Mouse (Mus musculus) CH12.LX (cell line): ENCODE data around the gene Itgb1bp1. TPM values are rescaled to one million over a fixed set of nuclear protein-coding genes. Genes with fewer than 3 reads are reported as not detected.

Source experiments
- DNase-seq: peaks from one replicate; pipeline ENCODE4 v3.0.0-alpha.2; 2013; ENCODE audit errors: extremely low read depth
- H3K27ac ChIP-seq: 2 replicates; pipeline ENCODE4 v1.5.1; 2012; ENCODE audit warnings: low read depth, mild to moderate bottlenecking, control low read depth, moderate library complexity; ENCODE audit not compliant: insufficient read depth
- H3K27me3 ChIP-seq: replicated peaks from 2 replicates; pipeline ENCODE3; 2012; ENCODE audit warnings: inconsistent platforms
- H3K36me3 ChIP-seq, 2 experiments: replicated peaks in 1 of 2; 2 replicates each; pipeline versions ENCODE3 to v1.6.1; 2012; ENCODE audit warnings: inconsistent platforms in 1 of 2, low read length in 1 of 2, mild to moderate bottlenecking in 1 of 2, mixed read lengths in 1 of 2, moderate library complexity in 1 of 2; ENCODE audit not compliant: control insufficient read depth in 1 of 2, insufficient read depth in 1 of 2
- H3K4me1 ChIP-seq, 2 experiments: 2 replicates each; pipeline ENCODE4 v1.6.1; 2012; ENCODE audit warnings: inconsistent platforms in 1 of 2, moderate library complexity in 1 of 2; ENCODE audit not compliant: insufficient read depth in 2 of 2, control insufficient read depth in 1 of 2
- H3K4me2 ChIP-seq: 2 replicates; pipeline ENCODE4 v1.6.1; 2012; ENCODE audit warnings: low read depth, mild to moderate bottlenecking, control low read depth; ENCODE audit not compliant: poor library complexity, insufficient read depth, severe bottlenecking
- H3K4me3 ChIP-seq, 3 experiments: fragments of 150-350 bp in 1 of 3; sonication (generic) in 1 of 3; replicated peaks in 1 of 3; 2 replicates each; pipeline versions ENCODE3 to v1.5.1; 2011 to 2012; ENCODE audit warnings: low read depth in 2 of 3, low read length in 2 of 3, mild to moderate bottlenecking in 2 of 3, moderate library complexity in 2 of 3, control low read depth in 1 of 3, improper control_type of control experiment in 1 of 3, inconsistent platforms in 1 of 3, mixed read lengths in 1 of 3; ENCODE audit not compliant: poor library complexity in 1 of 3
- H3K79me2 ChIP-seq: replicated peaks from 2 replicates; pipeline ENCODE4 v1.6.1; 2012; ENCODE audit warnings: mild to moderate bottlenecking, moderate library complexity; ENCODE audit not compliant: control insufficient read depth, poor library complexity, insufficient read depth, severe bottlenecking; ENCODE audit errors: extremely low read depth
- H3K9ac ChIP-seq: 2 replicates; pipeline ENCODE4 v1.6.1; 2012; ENCODE audit warnings: low read depth, mild to moderate bottlenecking, control low read depth, moderate library complexity; ENCODE audit not compliant: insufficient read depth
- H3K9me3 ChIP-seq: replicated peaks from 2 replicates; pipeline ENCODE3; 2012; ENCODE audit warnings: low read length, inconsistent platforms, mixed read lengths
- BHLHE40 ChIP-seq: IDR thresholded peaks from 2 replicates; pipeline ENCODE4 v1.6.1; 2011; ENCODE audit warnings: mild to moderate bottlenecking, low read depth, low read length, improper control_type of control experiment
- CHD2 ChIP-seq: IDR thresholded peaks from 2 replicates; pipeline ENCODE4 v1.6.1; 2011; ENCODE audit warnings: low read length, improper control_type of control experiment
- E2F4 ChIP-seq: IDR thresholded peaks from 2 replicates; pipeline ENCODE4 v1.6.1; 2011; ENCODE audit warnings: low read depth, low read length, improper control_type of control experiment; ENCODE audit not compliant: insufficient replicate concordance
- ELF1 ChIP-seq: IDR thresholded peaks from 2 replicates; pipeline ENCODE4 v1.6.1; 2014; ENCODE audit warnings: low read depth, mild to moderate bottlenecking, inconsistent platforms, low read length, improper control_type of control experiment
- HCFC1 ChIP-seq: IDR thresholded peaks from 2 replicates; pipeline ENCODE4 v1.6.1; 2012; ENCODE audit warnings: low read depth, mild to moderate bottlenecking, inconsistent platforms, low read length, improper control_type of control experiment
- MAFK ChIP-seq: IDR thresholded peaks from 2 replicates; pipeline ENCODE4 v1.6.1; 2011; ENCODE audit warnings: low read length, improper control_type of control experiment; ENCODE audit not compliant: insufficient replicate concordance
- MAX ChIP-seq: IDR thresholded peaks from 2 replicates; pipeline ENCODE4 v1.6.1; 2011; ENCODE audit warnings: low read length, improper control_type of control experiment
- MEF2A ChIP-seq: IDR thresholded peaks from 2 replicates; pipeline ENCODE4 v1.6.1; 2014; ENCODE audit warnings: low read depth, mild to moderate bottlenecking, inconsistent platforms, low read length, improper control_type of control experiment, borderline replicate concordance
- MYC ChIP-seq: IDR thresholded peaks from 2 replicates; pipeline ENCODE4 v1.6.1; 2011; ENCODE audit warnings: low read depth, mild to moderate bottlenecking, improper control_type of control experiment, low read length
- NELFE ChIP-seq: IDR thresholded peaks from 2 replicates; pipeline ENCODE4 v1.6.1; 2011; ENCODE audit warnings: low read depth, low read length, improper control_type of control experiment
- NRF1 ChIP-seq: IDR thresholded peaks from 2 replicates; pipeline ENCODE4 v1.6.1; 2014; ENCODE audit warnings: low read depth, mild to moderate bottlenecking, inconsistent platforms, low read length, improper control_type of control experiment, moderate library complexity
- PAX5 ChIP-seq: IDR thresholded peaks from 2 replicates; pipeline ENCODE4 v1.6.1; 2012; ENCODE audit warnings: low read length, inconsistent platforms, mixed read lengths
- POLR2A ChIP-seq: IDR thresholded peaks from 2 replicates; pipeline ENCODE4 v1.6.1; 2011; ENCODE audit warnings: low read depth, mild to moderate bottlenecking, improper control_type of control experiment, low read length
- RAD21 ChIP-seq: IDR thresholded peaks from 2 replicates; pipeline ENCODE4 v1.6.1; 2011; ENCODE audit warnings: low read depth, mild to moderate bottlenecking, low read length, improper control_type of control experiment, moderate library complexity
- SMC3 ChIP-seq: IDR thresholded peaks from 2 replicates; pipeline ENCODE4 v1.6.1; 2011; ENCODE audit warnings: low read depth, low read length, improper control_type of control experiment
- TBP ChIP-seq: conservative IDR thresholded peaks from 2 replicates; pipeline ENCODE4 v1.6.1; 2011; ENCODE audit warnings: low read depth, low read length, improper control_type of control experiment
- UBTF ChIP-seq: IDR thresholded peaks from 2 replicates; pipeline ENCODE4 v1.6.1; 2012; ENCODE audit warnings: low read depth, mild to moderate bottlenecking, inconsistent platforms, low read length, improper control_type of control experiment, moderate library complexity
- ZMIZ1 ChIP-seq: IDR thresholded peaks from 2 replicates; pipeline ENCODE4 v1.6.1; 2012; ENCODE audit warnings: low read depth, mild to moderate bottlenecking, inconsistent platforms, low read length, improper control_type of control experiment
- ZNF384 ChIP-seq: IDR thresholded peaks from 2 replicates; pipeline ENCODE4 v1.6.1; 2012; ENCODE audit warnings: low read depth, low read length, improper control_type of control experiment, inconsistent platforms
- dilution Hi-C: fragments of 300-500 bp; cut with MboI; formaldehyde crosslinking; loops from 2 replicates; pipeline ENCODE4 v1.14.3; 2020; ENCODE audit warnings: low sequenced_read_pairs; ENCODE audit not compliant: extremely low pct_unique_long_range_greater_than_20kb, extremely low pct_ligation_motif_present
- in situ Hi-C: fragments of 300-500 bp; cut with MboI; formaldehyde crosslinking; loops from 3 replicates; pipeline ENCODE4 v1.14.3; 2019; ENCODE audit warnings: low sequenced_read_pairs, low pct_ligation_motif_present, low pct_unique_long_range_greater_than_20kb, mixed read lengths
- polyA plus RNA-seq: library from polyadenylated mRNA; unstranded; fragments of >175 nt; gene quantifications from 2 replicates; pipeline ENCODE4 v1.2.1, GENCODE M21; 2012; ENCODE audit warnings: low read depth; ENCODE audit not compliant: insufficient read length
- total RNA-seq, 2 experiments: library from RNA; depleted of rRNA; stranded (reverse); fragments of 300-350 nt in 1 of 2; fragments of >200 nt in 1 of 2; gene quantifications; 2 replicates each; pipeline ENCODE4 v1.2.3; 2012 to 2014

Gene Itgb1bp1
- total and polyA plus RNA-seq, 3 experiments, result 37.7 to 77.5 (median 57.9) TPM

GRCm38 (mm10) chr12:21315923-21316868 is 30.1 kb upstream of the Itgb1bp1 start, which contains the start of gene Iah1 (continued):
- no peak for TF ChIP-seq BHLHE40
- peak; percentile 84 for TF ChIP-seq ZMIZ1
- TF ChIP-seq MAX, result no peak
- no peak for TF ChIP-seq ZNF384
- peak; percentile 94 for TF ChIP-seq POLR2A
- TF ChIP-seq PAX5, result no peak
- TF ChIP-seq UBTF, result 0 out of 2 replicates have a peak, but pooled peaks have one; percentile 84
- peak; percentile 93 for TF ChIP-seq NELFE
- no peak for TF ChIP-seq E2F4
- no peak for TF ChIP-seq SMC3
- peak; percentile 7; the same call in 1 of the 2 replicates for TF ChIP-seq MYC

- dilution Hi-C loops (no loop called here), in situ Hi-C loops (no loop called here)
- no peaks in the 10 kb centered on the region for H3K9me3 ChIP-seq
- no peak overlapping the region for H3K9ac ChIP-seq
- DNase-seq, result no peak
- TF ChIP-seq MAFK (no peak), ZMIZ1 (no peak), CHD2 (no peak), POLR2A (no peak), TBP (no peak), HCFC1 (no peak), ELF1 (no peak), NRF1 (no peak), RAD21 (no peak), MEF2A (no peak)
- H3K27ac ChIP-seq, result no peak overlapping the region
- peaks cover 0 to 7% of the 10 kb centered on the region in 2 experiments; a peak in 2 of 4 replicates for H3K4me1 ChIP-seq
- H3K27me3 ChIP-seq, result no peaks in the 10 kb centered on the region
- no peak overlapping the region for H3K4me3 ChIP-seq
- 0 out of 2 replicates have a peak, but pooled peaks cover 3% of the 10 kb centered on the region for H3K79me2 ChIP-seq
- peaks cover 56 to 84% of the 10 kb centered on the region in 2 experiments for H3K36me3 ChIP-seq
- no peak overlapping the region for H3K4me2 ChIP-seq
Observed at GRCm38 (mm10) chr12:21312201-21312600, 26.1 kb upstream of the Itgb1bp1 start.
